Mouse (Mus musculus): ENCODE results near the gene Cd3g.

DNA sequence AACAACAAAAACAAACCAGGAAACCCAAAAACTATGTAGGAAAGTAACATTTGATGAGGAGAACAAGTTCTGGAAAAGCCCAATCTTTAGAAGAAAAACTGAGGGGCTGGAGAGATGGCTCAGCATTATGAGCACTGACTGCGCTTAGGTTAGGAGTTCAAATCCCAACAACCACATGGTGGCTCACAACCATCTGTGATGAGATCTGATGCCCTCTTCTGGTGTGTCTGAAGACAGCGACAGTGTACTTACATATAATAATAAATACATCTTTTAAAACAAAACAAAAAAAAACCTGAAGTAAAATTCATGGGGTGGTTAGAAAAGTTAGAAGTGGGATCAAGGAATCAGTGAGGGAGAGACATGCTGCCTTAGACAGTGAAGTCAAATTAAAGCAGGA is 58.7 kb downstream of the Cd3g start:
- TF ChIP-seq POLR2A (IDR thresholded peaks at IDR 0.05; ENCODE audit: borderline replicate concordance, insufficient read depth, low read length) (no peak), CTCF (IDR thresholded peaks at IDR 0.05; ENCODE audit: borderline replicate concordance, insufficient read depth, low read depth, low read length) (no peak)
